Mouse (Mus musculus) forebrain, embryonic 16.5 days (tissue): Measurements from ENCODE around the gene Gm45717. TPM values are rescaled to one million over a fixed set of nuclear protein-coding genes. Genes with fewer than 3 reads are reported as not detected.

ENCODE experiments used
- ATAC-seq: fragments of 200-750 bp; cut with Nextera tagmentation; 2 replicates; pipeline ENCODE4 v1.8.0; 2017; ENCODE audit warnings: mild to moderate bottlenecking, moderate library complexity
- H3K27ac ChIP-seq: fragments of 300-500 bp; sonication (generic); 2 replicates; pipeline ENCODE4 v1.5.1; 2014; ENCODE audit warnings: low read length, control low read depth
- H3K27me3 ChIP-seq: fragments of 300-500 bp; sonication (generic); replicated peaks from 2 replicates; pipeline ENCODE4 v1.6.1; 2014; ENCODE audit warnings: low read length; ENCODE audit not compliant: control insufficient read depth, insufficient read depth
- H3K36me3 ChIP-seq: fragments of 300-500 bp; sonication (generic); 2 replicates; pipeline ENCODE4 v1.6.1; 2014; ENCODE audit not compliant: control insufficient read depth, insufficient read depth
- H3K4me1 ChIP-seq: fragments of 300-500 bp; sonication (generic); replicated peaks from 2 replicates; pipeline ENCODE4 v1.6.1; 2014; ENCODE audit warnings: low read length; ENCODE audit not compliant: control insufficient read depth, insufficient read depth
- H3K4me2 ChIP-seq: fragments of 300-500 bp; sonication (generic); 2 replicates; pipeline ENCODE4 v1.6.1; 2014; ENCODE audit warnings: mild to moderate bottlenecking, low read length, control low read depth
- H3K4me3 ChIP-seq: fragments of 300-500 bp; sonication (generic); replicated peaks from 2 replicates; pipeline ENCODE4 v1.5.1; 2014; ENCODE audit warnings: mild to moderate bottlenecking, low read length, control low read depth
- H3K9ac ChIP-seq: fragments of 300-500 bp; sonication (generic); replicated peaks from 2 replicates; pipeline ENCODE4 v1.6.1; 2014; ENCODE audit warnings: low read depth, low read length, control low read depth
- H3K9me3 ChIP-seq: fragments of 300-500 bp; sonication (generic); 2 replicates; pipeline ENCODE4 v1.6.1; 2016; ENCODE audit warnings: low read length; ENCODE audit not compliant: control insufficient read depth
- WGBS: fragments of 180-500 bp; shearing (Covaris S2); extraction: QIAGEN DNeasy Blood & Tissue Kit; methylation state at CpG from one replicate; pipeline ENCODE4 v1.1.7; 2014; 5-methylcytosine and 5-hydroxymethylcytosine counted together
- polyA plus RNA-seq: library from polyadenylated mRNA; unstranded; fragments of >200 nt; fragmentation: Nextera tagmentation; extraction: Ambion mirVana; gene quantifications from 2 replicates; pipeline ENCODE4 v1.2.1, GENCODE M21; 2015

Gm45717 gene
- polyA plus RNA-seq, 1 experiment from 2014 or later: not detected

- no peak overlapping the region for H3K9ac ChIP-seq
- H3K36me3 ChIP-seq: no peaks in the 10 kb centered on the region
- H3K4me1 ChIP-seq: peaks cover 16% of the 10 kb centered on the region
- no peak overlapping the region for H3K4me3 ChIP-seq
- 84% methylated on average over 4 of the region's 4 CpGs for WGBS
- no peaks in the 10 kb centered on the region for H3K9me3 ChIP-seq
- H3K27me3 ChIP-seq: peaks cover 49% of the 10 kb centered on the region
- no peak overlapping the region for H3K27ac ChIP-seq
- H3K4me2 ChIP-seq: no peak overlapping the region
- no peak for ATAC-seq
Observed at GRCm38 (mm10) chr7:140919911-140920310, 35.8 kb downstream of the Gm45717 start.

- Histone ChIP-seq H3K27me3 (no peaks in the 10 kb centered on the region), H3K4me2 (no peak overlapping the region), H3K36me3 (no peaks in the 10 kb centered on the region), H3K27ac (no peak overlapping the region), H3K4me3 (no peak overlapping the region), H3K9me3 (no peaks in the 10 kb centered on the region), H3K4me1 (no peaks in the 10 kb centered on the region), H3K9ac (no peak overlapping the region)
- ATAC-seq: no peak
- 81% methylated on average over 8 of the region's 8 CpGs for WGBS
Observed at GRCm38 (mm10) chr7:140914031-140914690, 41.6 kb downstream of the Gm45717 start.

GRCm38 (mm10) chr7:140912846-140913482, 42.8 kb downstream of the Gm45717 start:
- H3K9ac ChIP-seq: no peak overlapping the region
- H3K27ac ChIP-seq: no peak overlapping the region
- no peaks in the 10 kb centered on the region for H3K9me3 ChIP-seq
- ATAC-seq: no peak
- H3K27me3 ChIP-seq: no peaks in the 10 kb centered on the region
- no peak overlapping the region for H3K4me2 ChIP-seq
- no peak overlapping the region for H3K4me3 ChIP-seq
- no peaks in the 10 kb centered on the region for H3K36me3 ChIP-seq
- peaks cover 5% of the 10 kb centered on the region for H3K4me1 ChIP-seq
- 77% methylated on average over 5 of the region's 5 CpGs for WGBS

GRCm38 (mm10) chr7:140912293-140912692, 43.4 kb downstream of the Gm45717 start:
- no peaks in the 10 kb centered on the region for H3K27me3 ChIP-seq
- no peak for ATAC-seq
- H3K9me3 ChIP-seq: no peaks in the 10 kb centered on the region
- no peak overlapping the region for H3K9ac ChIP-seq
- no peak overlapping the region for H3K27ac ChIP-seq
- 78% methylated on average over 3 of the region's 3 CpGs for WGBS
- no peak overlapping the region for H3K4me2 ChIP-seq
- no peaks in the 10 kb centered on the region for H3K36me3 ChIP-seq
- H3K4me3 ChIP-seq: no peak overlapping the region
- peaks cover 5% of the 10 kb centered on the region for H3K4me1 ChIP-seq

- no peaks in the 10 kb centered on the region for H3K9me3 ChIP-seq
- H3K4me1 ChIP-seq: peaks cover 5% of the 10 kb centered on the region
- peak overlapping the region; percentile 67 for H3K4me2 ChIP-seq
- peak overlapping the region; percentile 39 for H3K4me3 ChIP-seq
- ATAC-seq: peak; percentile 45; the same call in 1 of the 2 replicates
- H3K27ac ChIP-seq: no peak overlapping the region
- no peak overlapping the region for H3K9ac ChIP-seq
- WGBS: 2% methylated on average over 19 of the region's 19 CpGs
- H3K36me3 ChIP-seq: no peaks in the 10 kb centered on the region
- H3K27me3 ChIP-seq: no peaks in the 10 kb centered on the region
Observed at GRCm38 (mm10) chr7:140908634-140909107, 47.1 kb downstream of the Gm45717 start.

GRCm38 (mm10) chr7:140908181-140908580, 47.6 kb downstream of the Gm45717 start:
- Histone ChIP-seq H3K4me3 (no peak overlapping the region), H3K27me3 (no peaks in the 10 kb centered on the region), H3K9ac (no peak overlapping the region), H3K27ac (no peak overlapping the region), H3K9me3 (no peaks in the 10 kb centered on the region), H3K36me3 (no peaks in the 10 kb centered on the region), H3K4me1 (peaks cover 8% of the 10 kb centered on the region), H3K4me2 (no peak overlapping the region)
- no peak for ATAC-seq
- 56% methylated on average over 7 of the region's 7 CpGs for WGBS

GRCm38 (mm10) chr7:140907697-140908096, 48.0 kb downstream of the Gm45717 start:
- ATAC-seq: no peak
- H3K36me3 ChIP-seq: no peaks in the 10 kb centered on the region
- no peak overlapping the region for H3K9ac ChIP-seq
- no peak overlapping the region for H3K4me2 ChIP-seq
- H3K4me1 ChIP-seq: peaks cover 10% of the 10 kb centered on the region
- WGBS: 85% methylated on average over 7 of the region's 7 CpGs
- no peaks in the 10 kb centered on the region for H3K27me3 ChIP-seq
- H3K4me3 ChIP-seq: no peak overlapping the region
- H3K27ac ChIP-seq: no peak overlapping the region
- H3K9me3 ChIP-seq: no peaks in the 10 kb centered on the region

GRCm38 (mm10) chr7:140907131-140907530, 48.6 kb downstream of the Gm45717 start:
- Histone ChIP-seq H3K27ac (no peak overlapping the region), H3K27me3 (no peaks in the 10 kb centered on the region), H3K4me2 (no peak overlapping the region), H3K9ac (no peak overlapping the region), H3K9me3 (no peaks in the 10 kb centered on the region), H3K4me1 (peaks cover 10% of the 10 kb centered on the region), H3K4me3 (no peak overlapping the region), H3K36me3 (no peaks in the 10 kb centered on the region)
- WGBS: 86% methylated on average over 13 of the region's 13 CpGs
- ATAC-seq: no peak

- no peak for ATAC-seq
- Histone ChIP-seq H3K4me3 (no peak overlapping the region), H3K27me3 (no peaks in the 10 kb centered on the region), H3K4me2 (no peak overlapping the region), H3K9ac (no peak overlapping the region), H3K36me3 (no peaks in the 10 kb centered on the region), H3K9me3 (no peaks in the 10 kb centered on the region), H3K27ac (no peak overlapping the region), H3K4me1 (peaks cover 10% of the 10 kb centered on the region)
- 90% methylated on average over 2 of the region's 2 CpGs for WGBS
Observed at GRCm38 (mm10) chr7:140905642-140906081, 50.1 kb downstream of the Gm45717 start.
